Mouse (Mus musculus) gastrocnemius, postnatal 14 days (tissue): Measurements from ENCODE around the gene Tcf7l2. TPM values are rescaled to one million over a fixed set of nuclear protein-coding genes. Genes with fewer than 3 reads are reported as not detected.

Experiments
- DNase-seq: peaks from one replicate; pipeline ENCODE4 v3.0.0; 2021; ENCODE audit warnings: mixed read lengths
- intact Hi-C: fragments of 180-260 bp; cut with DNase I; formaldehyde crosslinking; loops from one replicate; pipeline ENCODE4 v1.15.1; 2025; ENCODE audit warnings: low total_unique reads
- total RNA-seq, 2 experiments: library from RNA; stranded (reverse); gene quantifications; 2 replicates each; pipeline ENCODE4 v1.2.3; 2021

Gene Tcf7l2
- total RNA-seq, 2 experiments from 2014 or later = 10.7 to 12.9 TPM

DNA sequence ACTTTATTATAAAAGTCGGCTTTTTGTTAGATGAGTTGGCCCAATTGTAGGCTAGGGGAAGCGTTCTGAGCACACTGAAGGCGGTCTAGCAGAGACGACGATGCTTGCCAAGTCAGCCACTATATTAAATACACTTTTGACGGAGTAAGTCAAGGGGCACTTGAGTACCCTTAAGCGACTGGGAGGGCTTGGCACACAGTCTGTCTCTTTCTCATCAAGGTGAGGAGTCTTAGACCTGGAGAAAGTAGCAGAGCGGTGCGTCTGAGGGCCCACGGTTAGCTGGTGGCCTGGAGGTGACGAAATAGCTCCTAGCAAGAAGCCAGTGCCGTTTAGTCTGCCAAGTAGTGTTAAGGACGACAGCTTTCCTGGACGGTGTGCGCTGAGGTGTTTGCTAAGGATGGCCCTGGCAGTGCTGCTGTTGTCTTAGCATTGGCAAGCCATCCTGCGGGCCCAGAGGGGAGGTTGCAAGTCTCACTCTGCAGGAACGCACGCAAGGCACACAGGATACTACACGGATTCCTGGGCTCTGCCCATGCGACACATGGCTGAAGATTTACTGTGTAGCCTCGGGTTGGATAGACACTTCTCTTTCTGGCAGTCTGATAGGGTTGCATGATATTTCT lies 43.3 kb downstream of the Tcf7l2 start:
- intact Hi-C loops = loop anchor here (10.0 kb wide), 1 partner anchor 90 kb away; no protein-coding TSS in a partner anchor
- no peak for DNase-seq

DNA sequence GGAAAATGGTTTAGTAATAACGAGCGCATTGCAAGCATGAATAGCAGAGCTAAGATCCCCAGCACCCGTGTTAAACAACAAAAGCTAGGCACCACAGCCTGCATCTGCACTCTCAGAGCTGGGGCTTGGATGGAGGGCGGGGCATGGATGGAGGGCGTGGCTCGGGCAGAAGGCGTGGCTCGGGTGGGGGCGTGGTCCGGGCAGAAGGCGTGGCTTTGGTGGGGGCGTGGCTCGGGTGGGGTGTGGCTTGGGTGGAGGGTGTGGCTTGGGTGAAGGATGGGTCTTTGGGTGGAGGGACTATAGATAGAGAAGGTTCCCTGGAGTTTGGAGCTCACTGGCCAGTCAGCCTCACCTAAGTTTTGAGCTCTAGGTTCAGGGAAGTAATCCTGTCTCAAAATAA lies 45.8 kb downstream of the Tcf7l2 start:
- intact Hi-C loops = loop anchor here (10.0 kb wide), 1 partner anchor 87 kb away; no protein-coding TSS in a partner anchor
- DNase-seq = no peak

GRCm38 (mm10) chr19:55788285-55788904 lies 46.8 kb downstream of the Tcf7l2 start:
- DNase-seq = no peak
- intact Hi-C loops = loop anchor here (10.0 kb wide), 1 partner anchor 86 kb away; no protein-coding TSS in a partner anchor

GRCm38 (mm10) chr19:55788905-55789295 lies 47.3 kb downstream of the Tcf7l2 start:
- DNase-seq = no peak
- intact Hi-C loops = loop anchor here (10.0 kb wide), 1 partner anchor 86 kb away; no protein-coding TSS in a partner anchor

- no peak for DNase-seq
- intact Hi-C loops = loop anchor here (10.0 kb wide), 1 partner anchor 85 kb away; no protein-coding TSS in a partner anchor
Observed at GRCm38 (mm10) chr19:55789838-55790237, 48.2 kb downstream of the Tcf7l2 start.

- DNase-seq = no peak
- intact Hi-C loops = no loop called here
Observed at GRCm38 (mm10) chr19:55791293-55791692, 49.7 kb downstream of the Tcf7l2 start.

GRCm38 (mm10) chr19:55791886-55792285 lies 50.3 kb downstream of the Tcf7l2 start:
- DNase-seq = no peak
- intact Hi-C loops = no loop called here

GRCm38 (mm10) chr19:55792571-55792970 lies 51.0 kb downstream of the Tcf7l2 start:
- no peak for DNase-seq
- intact Hi-C loops = no loop called here

DNA sequence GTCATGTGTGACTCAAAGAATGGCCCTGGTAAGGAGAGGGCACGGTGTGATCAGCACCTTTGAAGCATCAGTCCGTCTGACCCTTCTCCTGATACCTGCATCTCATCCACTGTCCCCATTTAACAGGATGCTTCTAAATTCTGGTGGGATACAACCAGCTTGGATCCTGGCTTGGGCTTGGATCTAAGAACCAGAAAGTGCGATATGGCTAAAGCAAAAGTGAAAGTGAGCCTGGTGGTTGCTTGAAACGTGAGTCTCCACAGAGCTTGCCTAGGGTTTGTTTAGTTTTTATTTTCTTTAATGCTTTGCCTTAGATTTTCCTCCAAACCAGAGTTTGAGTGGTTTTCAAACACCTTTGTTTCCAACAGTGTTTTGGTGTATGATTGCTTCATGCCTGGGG lies 51.4 kb downstream of the Tcf7l2 start:
- intact Hi-C loops = no loop called here
- no peak for DNase-seq

GRCm38 (mm10) chr19:55794194-55794945 lies 52.8 kb downstream of the Tcf7l2 start:
- intact Hi-C loops = no loop called here
- no peak for DNase-seq

GRCm38 (mm10) chr19:55794946-55795340 lies 53.3 kb downstream of the Tcf7l2 start:
- intact Hi-C loops = no loop called here
- DNase-seq = no peak

- DNase-seq = no peak
- intact Hi-C loops = no loop called here
Observed at GRCm38 (mm10) chr19:55795349-55795748, 53.7 kb downstream of the Tcf7l2 start.

DNA sequence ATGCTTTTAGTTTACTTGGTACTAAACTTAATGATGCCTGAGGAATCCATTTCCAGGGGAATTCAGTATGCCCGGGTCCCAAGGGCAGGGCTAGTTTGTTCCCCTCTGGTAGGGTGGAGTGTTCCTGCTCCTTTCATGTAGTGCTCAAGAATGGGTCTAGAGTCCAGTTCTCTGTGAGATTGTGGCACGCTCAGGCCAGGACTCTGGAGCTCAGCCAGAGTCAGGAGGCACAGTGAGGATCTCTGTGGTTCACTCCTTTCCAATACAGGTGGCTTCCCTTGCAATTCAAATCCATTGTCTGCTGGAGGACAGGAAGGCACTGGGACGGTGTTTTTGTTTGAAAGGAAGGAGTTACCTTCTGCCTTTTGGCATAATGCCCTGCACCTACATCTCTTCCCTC lies 56.2 kb downstream of the Tcf7l2 start:
- no peak for DNase-seq
- intact Hi-C loops = no loop called here

DNA sequence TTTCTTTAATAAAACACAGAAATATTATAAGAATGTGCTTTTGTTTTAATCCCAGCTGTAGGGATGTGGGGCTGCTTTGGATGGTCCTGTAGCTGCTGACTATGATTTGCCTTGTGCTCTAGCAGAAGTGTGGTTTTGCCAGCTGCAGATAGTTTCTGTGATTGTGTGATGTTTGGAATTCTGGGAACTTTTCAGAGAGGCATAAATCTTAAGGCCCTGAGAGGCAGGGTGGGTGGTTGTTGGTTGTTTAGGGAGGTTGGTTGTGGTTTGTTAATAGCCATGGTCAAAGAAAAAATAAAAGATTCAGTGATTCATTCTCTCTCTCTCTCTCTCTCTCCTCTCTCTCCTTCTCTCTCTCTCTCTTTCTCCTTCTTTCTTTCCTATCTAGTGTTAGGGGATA lies 57.8 kb downstream of the Tcf7l2 start:
- DNase-seq = no peak
- intact Hi-C loops = no loop called here

DNA sequence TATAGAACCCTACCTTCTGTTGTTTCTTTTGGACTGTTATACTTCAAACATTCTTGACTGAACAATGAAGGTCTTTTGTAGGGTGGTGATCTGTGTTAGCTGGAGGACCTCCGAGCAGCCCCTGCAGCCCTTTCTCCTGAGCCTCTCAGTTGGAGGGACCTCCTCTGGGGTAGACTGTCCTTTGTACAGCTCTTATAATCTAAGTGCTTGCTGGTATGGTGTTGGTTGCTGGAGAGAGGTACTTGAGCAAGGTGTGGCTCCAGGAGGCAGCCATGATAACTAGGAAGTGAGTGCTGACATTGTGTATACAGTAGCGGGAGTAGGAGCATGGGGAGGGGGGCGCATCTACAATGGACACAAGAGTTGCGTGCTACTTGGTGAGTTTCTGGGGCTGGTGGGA lies 58.4 kb downstream of the Tcf7l2 start:
- intact Hi-C loops = loop anchor here (10.0 kb wide), 1 partner anchor 45 kb away; no protein-coding TSS in a partner anchor
- DNase-seq = no peak

DNA sequence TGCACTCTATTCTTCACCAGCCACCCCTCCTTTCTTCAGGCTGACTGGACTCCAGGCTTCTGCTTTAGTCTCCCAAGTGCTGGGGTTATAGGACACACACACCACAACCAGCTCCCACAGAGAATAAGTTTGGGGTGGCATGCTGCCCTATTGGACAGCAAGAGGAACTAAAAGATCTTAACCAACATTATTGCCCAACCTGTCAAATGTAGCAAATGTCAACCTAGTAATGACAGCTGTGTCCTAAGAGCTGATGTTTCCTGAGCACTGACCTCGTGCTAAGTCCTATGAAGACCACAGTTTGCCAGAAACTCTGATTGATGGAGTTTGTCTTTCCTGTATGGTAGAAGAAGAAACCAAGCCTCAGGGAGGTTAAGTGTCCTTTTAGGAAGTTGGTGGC lies 61.5 kb downstream of the Tcf7l2 start:
- intact Hi-C loops = loop anchor here (10.0 kb wide), 1 partner anchor 48 kb away; no protein-coding TSS in a partner anchor

DNA sequence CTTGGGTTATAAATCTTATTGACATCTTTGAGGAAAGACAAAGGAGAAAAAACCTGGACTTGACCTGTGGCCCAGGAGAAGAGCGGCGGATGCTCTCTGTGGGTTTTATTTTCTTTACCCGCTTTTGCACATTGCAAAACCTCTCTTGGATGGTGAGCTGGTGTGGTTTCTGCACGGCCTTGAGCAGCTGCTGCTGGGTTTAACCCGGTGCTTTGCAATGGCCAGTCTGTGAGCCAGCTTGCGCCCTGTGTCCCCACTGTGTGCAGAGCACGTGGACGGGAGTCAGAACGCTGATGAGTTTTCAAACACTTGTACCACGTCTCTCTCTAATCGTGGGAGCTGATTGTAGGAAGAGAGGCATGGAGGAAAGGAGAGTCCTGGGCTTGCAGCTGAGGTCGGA lies 62.2 kb downstream of the Tcf7l2 start:
- intact Hi-C loops = loop anchor here (10.0 kb wide), 1 partner anchor 49 kb away; no protein-coding TSS in a partner anchor
- DNase-seq = no peak

More for the DNA sequence above, 61.5 kb downstream of the Tcf7l2 start:
- DNase-seq = no peak

- DNase-seq = no peak
- intact Hi-C loops = loop anchor here (10.0 kb wide), 1 partner anchor 50 kb away; no protein-coding TSS in a partner anchor
Observed at GRCm38 (mm10) chr19:55804795-55805194, 63.2 kb downstream of the Tcf7l2 start.

- intact Hi-C loops = loop anchor here (10.0 kb wide), 1 partner anchor 52 kb away; no protein-coding TSS in a partner anchor
Observed at GRCm38 (mm10) chr19:55806434-55807193, 65.0 kb downstream of the Tcf7l2 start.

More at GRCm38 (mm10) chr19:55806434-55807193, 65.0 kb downstream of the Tcf7l2 start:
- DNase-seq = peak; percentile 11
